Mouse (Mus musculus): Measurements from ENCODE around the gene Spem1. TPM values are rescaled to one million over a fixed set of nuclear protein-coding genes. Genes with fewer than 3 reads are reported as not detected.
A peak's percentile ranks its signal among the peaks of the same experiment; 100 is the strongest.

The Spem1 gene
- polyA plus RNA-seq, 1 experiment, result not detected

GRCm38 (mm10) chr11:69801379-69801977 is 20.5 kb downstream of the Spem1 start, which contains the start of gene Fgf11:
TSS of gene Fgf11 (minus strand) at chr11:69801857.
- TF ChIP-seq CTCF (IDR thresholded peaks at IDR 0.05; ENCODE audit: control insufficient read depth, insufficient read depth, low read length) (no peak), POLR2A (IDR thresholded peaks at IDR 0.05; ENCODE audit: borderline replicate concordance, control insufficient read depth, low read depth, low read length) (no peak)
- Histone ChIP-seq H3K27ac (ENCODE audit: control insufficient read depth, insufficient read depth, low read depth, low read length, poor library complexity) (no peak within 1 kb of the TSS; the same call in 1 of the 2 replicates), H3K4me1 (ENCODE audit: control insufficient read depth, insufficient read depth, low read length) (peaks cover 1% of the 10 kb centered on the region; the same call in 1 of the 2 replicates), H3K4me3 (replicated peaks; ENCODE audit: control insufficient read depth, low read depth, low read length) (peak within 1 kb of the TSS; percentile 33)
- 4% methylated on average over 33 of the region's 33 CpGs for WGBS

DNA sequence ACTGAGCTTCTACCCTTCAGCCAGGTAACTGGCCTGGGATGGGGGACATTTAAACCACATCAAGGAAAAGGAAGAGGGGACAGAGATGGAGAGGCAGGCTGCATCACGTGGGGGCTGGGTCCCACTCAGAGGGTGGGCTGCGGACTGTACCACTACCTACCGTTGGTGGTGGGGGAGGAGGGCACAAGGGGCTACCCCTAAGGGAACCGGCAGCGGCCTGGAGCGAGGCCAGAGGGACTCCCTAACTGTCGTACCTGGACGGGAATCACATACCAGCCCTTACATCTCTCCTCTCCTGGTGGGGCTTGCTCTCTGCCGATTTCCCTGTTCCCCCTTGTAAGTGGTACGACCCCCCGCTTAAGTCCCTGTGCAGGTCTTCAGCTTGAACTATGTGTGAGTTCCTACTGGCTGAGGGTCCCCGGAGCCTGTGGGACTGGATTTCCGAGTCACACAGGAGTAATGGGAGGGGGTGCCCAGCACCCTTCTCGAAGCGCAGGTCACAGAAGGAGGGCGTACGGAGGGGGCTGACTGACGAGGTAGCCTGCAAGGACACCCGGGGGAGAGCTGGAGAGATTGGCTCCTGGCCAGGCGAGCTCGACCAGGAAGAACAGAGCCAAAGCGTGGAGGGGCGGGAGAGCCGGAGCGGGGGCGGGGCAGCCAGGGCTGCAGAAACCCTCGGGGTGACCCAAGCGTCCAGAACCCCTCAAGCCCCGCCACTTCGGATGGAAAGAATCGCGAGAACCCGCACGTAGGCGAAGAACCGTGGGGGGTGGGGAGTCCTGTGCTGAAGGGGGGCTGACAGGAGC is 21.4 kb downstream of the Spem1 start:
- Histone ChIP-seq H3K4me1 (ENCODE audit: control insufficient read depth, insufficient read depth, low read length) (peaks cover 1% of the 10 kb centered on the region; the same call in 1 of the 2 replicates), H3K27ac (ENCODE audit: control insufficient read depth, insufficient read depth, low read depth, low read length, poor library complexity) (no peak overlapping the region), H3K4me3 (replicated peaks; ENCODE audit: control insufficient read depth, low read depth, low read length) (no peak overlapping the region)
- WGBS, result under 1% methylated on average over 36 of the region's 36 CpGs
- TF ChIP-seq POLR2A (IDR thresholded peaks at IDR 0.05; ENCODE audit: borderline replicate concordance, control insufficient read depth, low read depth, low read length) (no peak), CTCF (IDR thresholded peaks at IDR 0.05; ENCODE audit: control insufficient read depth, insufficient read depth, low read length) (no peak)

DNA sequence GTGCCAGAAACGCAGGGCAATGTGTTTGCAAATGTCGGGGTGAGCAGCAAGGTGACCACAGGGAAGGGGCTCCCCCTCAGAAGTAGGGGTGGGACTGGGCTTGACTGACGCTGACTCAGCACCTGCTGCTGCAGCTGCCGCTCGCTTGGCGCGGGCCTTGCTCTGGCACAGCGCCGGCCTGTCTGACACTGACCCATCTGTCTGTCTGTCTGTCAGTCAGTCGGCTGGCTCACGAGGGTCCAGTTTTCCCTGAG is 21.9 kb downstream of the Spem1 start:
- no peak overlapping the region for H3K4me3 ChIP-seq (replicated peaks; ENCODE audit: control insufficient read depth, low read depth, low read length)
- H3K27ac ChIP-seq (ENCODE audit: control insufficient read depth, insufficient read depth, low read depth, low read length, poor library complexity), result no peak overlapping the region
- WGBS, result 3% methylated on average over 11 of the region's 11 CpGs
- peaks cover 1% of the 10 kb centered on the region; the same call in 1 of the 2 replicates for H3K4me1 ChIP-seq (ENCODE audit: control insufficient read depth, insufficient read depth, low read length)
- TF ChIP-seq POLR2A (IDR thresholded peaks at IDR 0.05; ENCODE audit: borderline replicate concordance, control insufficient read depth, low read depth, low read length), result no peak
- no peak for TF ChIP-seq CTCF (IDR thresholded peaks at IDR 0.05; ENCODE audit: control insufficient read depth, insufficient read depth, low read length)

DNA sequence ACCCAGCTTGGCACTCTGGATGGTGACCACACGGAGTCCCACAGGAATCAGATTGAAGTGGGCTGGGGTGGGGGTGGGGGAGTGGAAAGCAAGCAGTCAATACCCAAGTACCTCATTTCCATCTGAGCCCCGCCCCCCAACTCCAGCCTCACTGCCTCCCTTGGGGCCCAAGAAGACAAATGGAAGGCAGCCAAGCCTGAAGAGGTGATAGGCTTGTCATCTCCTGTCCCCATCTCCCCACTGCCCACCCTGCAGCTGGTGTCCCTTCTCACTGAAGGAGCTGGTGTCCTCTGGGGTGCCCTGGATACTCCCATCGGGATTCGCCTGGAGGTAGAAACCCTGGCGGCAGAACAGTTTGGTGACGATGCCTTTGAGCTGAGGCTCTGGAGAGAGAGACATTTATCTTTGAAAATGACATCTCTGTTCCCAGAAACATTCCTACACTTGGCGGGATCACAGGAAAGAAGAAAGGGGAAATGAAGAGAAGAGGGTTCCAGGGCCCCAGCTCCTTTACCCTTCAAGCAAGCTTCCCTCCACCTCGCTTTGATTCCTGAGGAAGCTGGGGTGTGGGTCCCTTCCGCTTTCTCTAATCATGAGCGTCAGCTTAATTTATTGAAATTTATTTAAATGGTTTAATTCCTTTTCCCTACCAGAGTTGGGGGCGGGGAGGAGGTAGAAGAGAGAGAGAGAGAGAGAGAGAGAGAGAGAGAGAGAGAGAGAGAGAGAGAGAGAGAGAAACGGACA is 22.4 kb downstream of the Spem1 start:
- WGBS, result 18% methylated on average over 12 of the region's 12 CpGs
- TF ChIP-seq CTCF (IDR thresholded peaks at IDR 0.05; ENCODE audit: control insufficient read depth, insufficient read depth, low read length) (no peak), POLR2A (IDR thresholded peaks at IDR 0.05; ENCODE audit: borderline replicate concordance, control insufficient read depth, low read depth, low read length) (no peak)
- H3K27ac ChIP-seq (ENCODE audit: control insufficient read depth, insufficient read depth, low read depth, low read length, poor library complexity), result no peak overlapping the region
- peaks cover 1% of the 10 kb centered on the region; the same call in 1 of the 2 replicates for H3K4me1 ChIP-seq (ENCODE audit: control insufficient read depth, insufficient read depth, low read length)
- no peak overlapping the region for H3K4me3 ChIP-seq (replicated peaks; ENCODE audit: control insufficient read depth, low read depth, low read length)

GRCm38 (mm10) chr11:69797924-69798323 is 24.1 kb downstream of the Spem1 start:
- WGBS, result 57% methylated on average over 7 of the region's 7 CpGs

DNA sequence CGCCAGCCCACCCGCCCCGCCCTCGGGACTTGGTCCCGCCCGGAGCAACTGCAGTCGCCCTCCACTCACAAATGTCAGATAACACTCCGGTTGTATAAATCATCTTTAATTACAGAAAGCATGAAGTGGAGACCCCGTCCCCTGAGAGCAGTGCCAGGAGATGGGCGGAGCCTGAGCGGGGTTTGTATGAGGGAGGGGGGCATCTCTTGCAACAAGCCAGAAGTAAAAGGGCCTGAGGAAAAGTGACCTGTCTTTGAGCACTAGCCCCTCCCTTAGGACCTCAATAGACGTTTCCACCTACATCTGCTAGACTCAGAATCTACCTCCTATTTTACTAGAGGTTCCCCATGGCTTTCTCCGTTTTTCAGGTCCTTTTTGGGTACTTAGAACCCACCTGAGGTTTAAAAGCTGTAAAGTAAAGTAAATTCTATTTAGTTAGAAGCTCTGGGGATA is 26.0 kb downstream of the Spem1 start:
- Histone ChIP-seq H3K4me3 (replicated peaks; ENCODE audit: control insufficient read depth, low read depth, low read length) (no peak overlapping the region), H3K27ac (ENCODE audit: control insufficient read depth, insufficient read depth, low read depth, low read length, poor library complexity) (no peak overlapping the region), H3K4me1 (ENCODE audit: control insufficient read depth, insufficient read depth, low read length) (peaks cover 1% of the 10 kb centered on the region; the same call in 1 of the 2 replicates)
- no peak for TF ChIP-seq POLR2A (IDR thresholded peaks at IDR 0.05; ENCODE audit: borderline replicate concordance, control insufficient read depth, low read depth, low read length)
- TF ChIP-seq CTCF (IDR thresholded peaks at IDR 0.05; ENCODE audit: control insufficient read depth, insufficient read depth, low read length), result no peak
- WGBS, result 5% methylated on average over 13 of the region's 13 CpGs

More at GRCm38 (mm10) chr11:69797924-69798323, 24.1 kb downstream of the Spem1 start:
- TF ChIP-seq POLR2A (IDR thresholded peaks at IDR 0.05; ENCODE audit: borderline replicate concordance, control insufficient read depth, low read depth, low read length) (no peak), CTCF (IDR thresholded peaks at IDR 0.05; ENCODE audit: control insufficient read depth, insufficient read depth, low read length) (no peak)
- Histone ChIP-seq H3K27ac (ENCODE audit: control insufficient read depth, insufficient read depth, low read depth, low read length, poor library complexity) (no peak overlapping the region), H3K4me1 (ENCODE audit: control insufficient read depth, insufficient read depth, low read length) (peaks cover 1% of the 10 kb centered on the region; the same call in 1 of the 2 replicates), H3K4me3 (replicated peaks; ENCODE audit: control insufficient read depth, low read depth, low read length) (no peak overlapping the region)

- 2% methylated on average over 52 of the region's 52 CpGs for WGBS
- TF ChIP-seq POLR2A (IDR thresholded peaks at IDR 0.05; ENCODE audit: borderline replicate concordance, control insufficient read depth, low read depth, low read length), result peak; percentile 76
- TF ChIP-seq CTCF (IDR thresholded peaks at IDR 0.05; ENCODE audit: control insufficient read depth, insufficient read depth, low read length), result peak; percentile 11; the same call in 1 of the 2 replicates
These were observed 26.6 kb downstream of the Spem1 start, which contains the start of gene Chrnb1 for GRCm38 (mm10) chr11:69795168-69795982. TSS of gene Chrnb1 (minus strand) at chr11:69795943.

More at GRCm38 (mm10) chr11:69795168-69795982, 26.6 kb downstream of the Spem1 start, which contains the start of gene Chrnb1:
- Histone ChIP-seq H3K4me1 (ENCODE audit: control insufficient read depth, insufficient read depth, low read length) (peaks cover 1% of the 10 kb centered on the region; the same call in 1 of the 2 replicates), H3K27ac (ENCODE audit: control insufficient read depth, insufficient read depth, low read depth, low read length, poor library complexity) (peak within 1 kb of the TSS; percentile 30), H3K4me3 (replicated peaks; ENCODE audit: control insufficient read depth, low read depth, low read length) (peak within 1 kb of the TSS; percentile 69)
